ENCODE assay signal across 9 mouse cellular contexts in the genomic region with DNA sequence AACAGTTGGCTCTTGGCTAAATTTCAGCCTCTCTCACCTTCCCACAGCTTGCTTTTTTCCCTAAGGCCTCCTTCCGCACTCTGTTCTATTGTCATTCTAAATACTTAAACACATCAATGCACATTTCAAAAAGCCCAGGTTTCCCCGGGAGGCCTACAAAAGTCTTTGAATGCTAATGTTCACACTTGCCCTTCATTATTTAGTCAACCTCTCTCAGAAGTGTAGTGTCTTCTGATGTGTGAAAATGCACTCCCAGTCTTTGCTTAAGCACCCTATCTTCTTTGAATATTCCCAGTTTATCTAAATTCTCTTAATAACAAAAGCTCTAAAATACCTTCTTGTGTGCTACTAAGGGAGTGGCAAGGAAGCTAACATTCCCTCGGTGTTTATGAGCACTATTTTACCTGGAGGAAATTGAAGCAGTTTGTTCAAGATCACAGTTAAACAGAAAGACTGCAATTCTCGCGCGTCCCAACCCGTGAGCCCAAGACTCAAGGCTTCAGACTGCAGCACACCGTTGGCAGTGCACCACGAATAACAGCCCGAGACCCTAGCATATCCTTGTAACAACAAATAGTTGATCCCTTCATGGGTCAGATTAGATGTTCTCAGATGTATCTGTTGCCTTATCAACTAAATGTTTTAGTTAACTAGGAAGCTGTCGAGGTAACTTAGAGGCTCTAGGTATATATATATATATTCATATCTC. TPM values are rescaled to one million over a fixed set of nuclear protein-coding genes. Genes with fewer than 3 reads are reported as not detected.
A peak's percentile ranks its signal among the peaks of the same experiment; 100 is the strongest.
DNase-seq lines count a peak whose midpoint lies in the region; ATAC-seq and TF ChIP-seq lines count a peak whose summit lies in the region.
"Had no signal": no experiment of that assay in that cellular context is flagged by ENCODE, and none has a peak within 500 bp of the region (broad histone marks: within the 10 kb centered on the region; RNA-seq: fewer than 3 reads in every experiment).

No protein-coding gene starts in this region.

- 71% methylated on average over 11 of the region's 11 CpGs for WGBS in liver, embryonic 14.5 days (ENCODE audit: insufficient replicate concordance)

- H3K9ac ChIP-seq in liver, embryonic 14.5 days (replicated peaks): no peak overlapping the region

- peak overlapping the region; percentile 74 for H3K4me2 ChIP-seq in liver, embryonic 14.5 days (ENCODE audit: low read depth)

- H3K27me3 ChIP-seq in erythroblast, embryonic 14.5 days (ENCODE audit: control insufficient read depth): no peaks in the 10 kb centered on the region; the same call in 1 of the 2 replicates
- no peaks in the 10 kb centered on the region for H3K27me3 ChIP-seq in testis, adult 2 months (ENCODE audit: control insufficient read depth, insufficient read depth, low read length)
- H3K27me3 ChIP-seq in liver, embryonic 14.5 days (ENCODE audit: control insufficient read depth, insufficient read depth, low read length): no peaks in the 10 kb centered on the region

- TF ChIP-seq POLR2A in testis, adult 2 months (IDR thresholded peaks at IDR 0.05; ENCODE audit: control insufficient read depth, low read depth, low read length): no peak

- H3K36me3 ChIP-seq in erythroblast, embryonic 14.5 days (ENCODE audit: control insufficient read depth): peaks cover 11% of the 10 kb centered on the region
- no peaks in the 10 kb centered on the region for H3K36me3 ChIP-seq in testis, adult 2 months (ENCODE audit: control insufficient read depth, insufficient read depth, low read length)
- H3K36me3 ChIP-seq in liver, embryonic 14.5 days (replicated peaks; ENCODE audit: control insufficient read depth, insufficient read depth, low read depth): peaks cover 3% of the 10 kb centered on the region; the same call in 1 of the 2 replicates

- H3K4me3 ChIP-seq in erythroblast, embryonic 14.5 days (replicated peaks): peak overlapping the region; percentile 99
- H3K4me3 ChIP-seq in testis, adult 2 months (ENCODE audit: control insufficient read depth, low read depth, low read length): peak overlapping the region; percentile 81
- H3K4me3 ChIP-seq in liver, embryonic 14.5 days (ENCODE audit: insufficient read depth in 1 of 2, low read depth in 2 of 2, low read length in 2 of 2): no peak overlapping the region; a peak in 1 of 4 replicates

- ATAC-seq in erythroblast, adult 5-6 weeks (replicated peaks; ENCODE audit: low FRiP score, poor library complexity, severe bottlenecking): no peak
- ATAC-seq in liver, embryonic 14.5 days (ENCODE audit: insufficient read depth): no peak
- ATAC-seq in monocyte, adult 5-6 weeks (replicated peaks; ENCODE audit: insufficient number of reproducible peaks, low FRiP score, low TSS enrichment, poor library complexity, severe bottlenecking): no peak

- no peaks in the 10 kb centered on the region for H3K9me3 ChIP-seq in erythroblast, embryonic 14.5 days (ENCODE audit: control insufficient read depth, low read length)
- H3K9me3 ChIP-seq in liver, embryonic 14.5 days (ENCODE audit: control insufficient read depth, low read length): no peaks in the 10 kb centered on the region

- no peak for TF ChIP-seq CTCF in testis, adult 2 months (IDR thresholded peaks at IDR 0.05; ENCODE audit: control insufficient read depth, insufficient read depth, insufficient replicate concordance, low read depth, low read length)
- no peak for TF ChIP-seq CTCF in liver, embryonic 14.5 days (IDR thresholded peaks at IDR 0.05; ENCODE audit: low read depth)

- H3K27ac ChIP-seq in testis, adult 2 months (ENCODE audit: control insufficient read depth, insufficient read depth, low read depth, low read length): peak overlapping the region; percentile 87
- H3K27ac ChIP-seq in liver, embryonic 14.5 days: no peak overlapping the region

- peaks cover 33% of the 10 kb centered on the region for H3K4me1 ChIP-seq in erythroblast, embryonic 14.5 days (ENCODE audit: control insufficient read depth)
- H3K4me1 ChIP-seq in testis, adult 2 months (ENCODE audit: control insufficient read depth, insufficient read depth, low read length): peaks cover 6% of the 10 kb centered on the region
- H3K4me1 ChIP-seq in liver, embryonic 14.5 days (replicated peaks; ENCODE audit: control insufficient read depth in 2 of 2, insufficient read depth in 2 of 2, low read length in 1 of 2): peaks cover 11 to 16% of the 10 kb centered on the region in 2 experiments

- TF ChIP-seq EP300 in liver, embryonic 14.5 days (IDR thresholded peaks at IDR 0.05; ENCODE audit: low read depth): no peak

- DNase-seq in testis, postnatal 10 days (ENCODE audit: low spot score): no peak
- no peak for DNase-seq in liver, embryonic 14.5 days (ENCODE audit: low read depth in 3 of 3, low spot score in 3 of 3)
- no peak for DNase-seq in adrenal gland, postnatal 4 days (ENCODE audit: low spot score in 2 of 2)
- no peak for DNase-seq in urinary bladder, adult 2 months (ENCODE audit: low spot score)
- DNase-seq: lung, adult 18-20 months had no signal

RNA-seq across cellular contexts. Expression of gene Uhrf2, which starts 1.2 kb away (rescaled TPM):
- 0.94 and 1.1 TPM in 2 replicates for polyA plus RNA-seq in erythroblast, embryonic 14.5 days (2012)
- 69.0 and 73.2 TPM in 2 replicates for total RNA-seq in erythroblast, adult 5-6 weeks (2015; ENCODE audit: low replicate concordance)
- 54.1 and 67.5 TPM in 2 replicates for total RNA-seq in erythroblast, adult 5-6 weeks (2017; ENCODE audit: low replicate concordance)
- polyA plus RNA-seq in testis, adult 2 months (2012; rRNA removed): 13.5 and 14.0 TPM in 2 replicates
- polyA plus RNA-seq in liver, embryonic 14.5 days (2012; rRNA removed): 35.5 and 38.6 TPM in 2 replicates
- 30.8 and 33.5 TPM in 2 replicates for polyA plus RNA-seq in liver, embryonic 14.5 days (2014; fragmentation: Nextera tagmentation; extraction: Ambion mirVana)
- total RNA-seq in adrenal gland, postnatal 4 days (2021): 10 to 100 TPM; 51.9 to 57.9 TPM
- polyA plus RNA-seq in urinary bladder, adult 2 months (2012; rRNA removed): 49.3 and 56.0 TPM in 2 replicates
- total RNA-seq in monocyte, adult 5-6 weeks (2017): 68.4 to 101 TPM (median 95.4 TPM) in 3 replicates

RNA-seq across cellular contexts. Expression of gene Trpd52l3, which starts 25.6 kb away (rescaled TPM):
- polyA plus RNA-seq in erythroblast, embryonic 14.5 days (2012): not detected in 2 replicates
- total RNA-seq in erythroblast, adult 5-6 weeks (2015; ENCODE audit: low replicate concordance): not detected in 2 replicates
- not detected in 2 replicates for total RNA-seq in erythroblast, adult 5-6 weeks (2017; ENCODE audit: low replicate concordance)
- 48.5 and 55.1 TPM in 2 replicates for polyA plus RNA-seq in testis, adult 2 months (2012; rRNA removed)
- not detected in 2 replicates for polyA plus RNA-seq in liver, embryonic 14.5 days (2012; rRNA removed)
- not detected in 2 replicates for polyA plus RNA-seq in liver, embryonic 14.5 days (2014; fragmentation: Nextera tagmentation; extraction: Ambion mirVana)
- total RNA-seq in adrenal gland, postnatal 4 days (2021): not detected
- polyA plus RNA-seq in urinary bladder, adult 2 months (2012; rRNA removed): not detected in 2 replicates
- total RNA-seq in monocyte, adult 5-6 weeks (2017): not detected in 3 replicates

Comparison
In these comparisons a context has a peak if more than half of its experiments do, and no peak if none do; other contexts are left out.
1. H3K4me3 ChIP-seq: peak in erythroblast, embryonic 14.5 days (single experiment) and testis, adult 2 months (single experiment); none in liver, embryonic 14.5 days (0 of 2).
2. RNA of gene Trpd52l3, which starts 25.6 kb away (polyA plus RNA-seq): 48.5 to 55.1 TPM in testis, adult 2 months; not detected in erythroblast, embryonic 14.5 days, not detected in liver, embryonic 14.5 days and not detected in urinary bladder, adult 2 months; every median in the first group is over 10 times any median in the second.